Mouse (Mus musculus) ES-Bruce4 (cell line): ENCODE results near the gene Syne1. TPM values are rescaled to one million over a fixed set of nuclear protein-coding genes. Genes with fewer than 3 reads are reported as not detected.

ENCODE experiments used
- H3K27ac ChIP-seq: 2 replicates; pipeline ENCODE4 v1.5.1; 2012; ENCODE audit warnings: low read length, inconsistent platforms; ENCODE audit not compliant: insufficient read depth
- H3K27me3 ChIP-seq: 2 replicates; pipeline ENCODE4 v1.6.1; 2012; ENCODE audit warnings: mild to moderate bottlenecking, low read length, inconsistent platforms; ENCODE audit not compliant: control insufficient read depth, poor library complexity, insufficient read depth, severe bottlenecking
- H3K36me3 ChIP-seq: 2 replicates; pipeline ENCODE4 v1.6.1; 2012; ENCODE audit warnings: inconsistent platforms, mild to moderate bottlenecking, low read length, moderate library complexity; ENCODE audit not compliant: control insufficient read depth, poor library complexity, insufficient read depth, severe bottlenecking
- H3K4me1 ChIP-seq: one replicate; pipeline ENCODE4 v1.8.1; 2011; ENCODE audit warnings: low read length; ENCODE audit not compliant: control insufficient read depth, insufficient read depth
- H3K4me3 ChIP-seq: 2 replicates; pipeline ENCODE4 v1.5.1; 2011; ENCODE audit warnings: low read depth, mild to moderate bottlenecking, low read length
- H3K9ac ChIP-seq: 2 replicates; pipeline ENCODE4 v1.6.1; 2012; ENCODE audit warnings: low read depth, mild to moderate bottlenecking, inconsistent platforms; ENCODE audit not compliant: poor library complexity, severe bottlenecking
- H3K9me3 ChIP-seq: replicated peaks from 2 replicates; pipeline ENCODE4 v1.6.1; 2012; ENCODE audit warnings: mild to moderate bottlenecking, low read length, inconsistent platforms; ENCODE audit not compliant: control insufficient read depth, poor library complexity, insufficient read depth, severe bottlenecking
- CTCF ChIP-seq: IDR thresholded peaks from one replicate; pipeline ENCODE4 v1.8.1; 2011; ENCODE audit warnings: low read depth, low read length
- EP300 ChIP-seq: IDR thresholded peaks from 2 replicates; pipeline ENCODE4 v1.6.1; 2011; ENCODE audit warnings: low read depth, low read length; ENCODE audit not compliant: insufficient read depth
- POLR2A ChIP-seq: IDR thresholded peaks from one replicate; pipeline ENCODE4 v1.8.1; 2011; ENCODE audit warnings: low read length; ENCODE audit not compliant: insufficient read depth
- polyA plus RNA-seq: library from polyadenylated mRNA; stranded (reverse); fragments of >200 nt; gene quantifications from 2 replicates; pipeline ENCODE4 v1.2.4, GENCODE M21; 2011; ENCODE audit warnings: low read depth; ENCODE audit not compliant: missing spikeins, insufficient read depth, insufficient read length

Syne1 gene
- polyA plus RNA-seq, 1 experiment, result 3.2 TPM

DNA sequence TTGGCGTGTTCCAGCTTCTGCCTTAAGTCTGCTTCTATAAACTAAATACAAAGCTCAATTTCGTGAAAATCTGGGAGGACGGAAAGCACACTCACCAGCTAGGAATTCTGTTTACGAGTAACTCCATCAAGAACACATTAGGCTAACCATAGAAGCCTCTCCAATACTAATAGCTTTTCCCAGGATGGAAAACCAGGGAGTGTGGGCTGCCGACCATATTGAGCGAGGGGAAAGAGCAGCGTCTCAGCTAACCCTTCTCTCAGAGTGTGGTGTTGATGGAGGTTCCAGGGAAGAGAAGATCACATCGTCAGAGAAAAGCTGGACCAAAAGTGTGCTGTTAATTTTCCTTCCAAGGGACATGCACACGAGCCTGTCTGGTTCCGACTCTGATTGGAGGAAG is 241.9 kb downstream of the Syne1 start:
- no peak overlapping the region for H3K9ac ChIP-seq

DNA sequence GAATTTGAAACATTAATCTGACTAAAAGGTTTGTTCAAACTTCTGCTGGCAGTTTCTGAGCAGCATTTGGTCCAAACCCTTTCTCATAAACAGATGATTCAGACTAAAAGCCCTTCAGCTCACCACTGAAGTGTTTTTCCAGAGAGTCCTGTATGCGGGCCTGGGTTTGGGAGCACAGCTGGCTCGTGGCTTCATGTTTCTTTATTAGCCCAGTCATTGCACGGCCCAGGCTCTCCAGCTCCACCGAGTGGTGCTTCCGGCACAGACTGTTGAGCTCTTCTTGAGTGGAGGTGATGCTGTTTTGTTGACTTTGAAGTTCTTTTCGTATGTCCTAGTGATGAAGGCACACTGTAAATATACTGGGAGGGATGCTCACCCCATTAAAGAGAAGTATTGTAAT is 245.7 kb downstream of the Syne1 start:
- no peaks in the 10 kb centered on the region for H3K27me3 ChIP-seq
- no peaks in the 10 kb centered on the region for H3K4me1 ChIP-seq
- no peak for TF ChIP-seq EP300
- no peak for TF ChIP-seq POLR2A
- no peak for TF ChIP-seq CTCF
- H3K9me3 ChIP-seq, result no peaks in the 10 kb centered on the region
- H3K9ac ChIP-seq, result no peak overlapping the region
- H3K36me3 ChIP-seq, result no peaks in the 10 kb centered on the region
- H3K4me3 ChIP-seq, result no peak overlapping the region
- no peak overlapping the region for H3K27ac ChIP-seq

More for the DNA sequence above, 241.9 kb downstream of the Syne1 start:
- Histone ChIP-seq H3K27me3 (no peaks in the 10 kb centered on the region), H3K4me3 (no peak overlapping the region), H3K27ac (no peak overlapping the region), H3K9me3 (no peaks in the 10 kb centered on the region), H3K4me1 (no peaks in the 10 kb centered on the region), H3K36me3 (no peaks in the 10 kb centered on the region)
- TF ChIP-seq CTCF (no peak), EP300 (no peak), POLR2A (no peak)

DNA sequence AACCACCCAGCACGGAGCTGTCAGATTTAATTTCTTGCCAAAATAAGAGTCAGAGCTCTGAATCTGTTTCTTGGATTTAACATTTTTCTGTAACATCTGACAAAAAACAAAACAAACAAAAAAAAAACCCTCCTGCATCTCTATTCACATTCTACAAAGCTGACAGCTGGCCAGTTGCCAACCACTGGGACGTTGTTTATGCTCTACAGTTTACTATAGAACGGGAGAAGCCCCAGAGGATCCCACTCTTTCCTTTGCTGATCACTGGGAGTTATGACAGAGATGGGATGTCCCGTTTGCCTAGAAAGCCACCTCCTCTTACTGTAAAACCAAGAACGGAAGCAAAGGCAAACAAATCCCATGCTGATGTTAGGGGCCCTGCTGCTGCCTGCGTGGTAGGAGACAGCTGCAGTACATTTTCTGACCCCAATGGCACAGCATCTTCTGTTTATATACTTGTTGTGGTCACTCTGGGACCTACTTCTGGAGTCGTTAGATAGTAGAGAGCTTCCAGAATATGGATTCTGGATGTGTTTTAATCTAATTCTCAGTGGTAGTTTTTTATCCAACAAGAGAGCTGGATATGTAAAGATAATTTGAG is 255.9 kb downstream of the Syne1 start:
- H3K4me1 ChIP-seq, result no peaks in the 10 kb centered on the region
- H3K9ac ChIP-seq, result no peak overlapping the region
- H3K27ac ChIP-seq, result no peak overlapping the region
- TF ChIP-seq EP300 (no peak), POLR2A (no peak), CTCF (no peak)
- H3K27me3 ChIP-seq, result no peaks in the 10 kb centered on the region
- no peaks in the 10 kb centered on the region for H3K9me3 ChIP-seq
- no peaks in the 10 kb centered on the region for H3K36me3 ChIP-seq
- H3K4me3 ChIP-seq, result no peak overlapping the region

DNA sequence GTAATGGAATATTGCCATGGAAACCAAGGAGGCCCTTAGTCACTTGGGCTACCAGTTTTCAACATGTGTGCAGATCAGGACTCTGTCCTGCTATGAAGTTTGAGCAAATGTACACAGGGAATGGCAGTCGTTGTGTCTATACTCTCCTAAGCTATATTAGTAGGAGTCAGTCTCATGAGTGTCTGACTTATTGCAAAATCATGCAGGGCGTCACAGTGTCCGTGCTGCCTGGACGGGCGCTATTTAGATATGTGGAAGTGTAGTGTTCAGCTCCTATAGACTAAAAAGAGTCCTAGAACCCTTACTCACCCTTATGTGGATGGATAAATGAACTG is 261.7 kb downstream of the Syne1 start:
- Histone ChIP-seq H3K27ac (no peak overlapping the region), H3K4me1 (no peaks in the 10 kb centered on the region), H3K27me3 (no peaks in the 10 kb centered on the region), H3K4me3 (peak overlapping the region; percentile 4; the same call in 1 of the 2 replicates), H3K36me3 (no peaks in the 10 kb centered on the region), H3K9ac (no peak overlapping the region), H3K9me3 (no peaks in the 10 kb centered on the region)
- TF ChIP-seq EP300, result no peak
- TF ChIP-seq POLR2A, result no peak
- TF ChIP-seq CTCF, result no peak

DNA sequence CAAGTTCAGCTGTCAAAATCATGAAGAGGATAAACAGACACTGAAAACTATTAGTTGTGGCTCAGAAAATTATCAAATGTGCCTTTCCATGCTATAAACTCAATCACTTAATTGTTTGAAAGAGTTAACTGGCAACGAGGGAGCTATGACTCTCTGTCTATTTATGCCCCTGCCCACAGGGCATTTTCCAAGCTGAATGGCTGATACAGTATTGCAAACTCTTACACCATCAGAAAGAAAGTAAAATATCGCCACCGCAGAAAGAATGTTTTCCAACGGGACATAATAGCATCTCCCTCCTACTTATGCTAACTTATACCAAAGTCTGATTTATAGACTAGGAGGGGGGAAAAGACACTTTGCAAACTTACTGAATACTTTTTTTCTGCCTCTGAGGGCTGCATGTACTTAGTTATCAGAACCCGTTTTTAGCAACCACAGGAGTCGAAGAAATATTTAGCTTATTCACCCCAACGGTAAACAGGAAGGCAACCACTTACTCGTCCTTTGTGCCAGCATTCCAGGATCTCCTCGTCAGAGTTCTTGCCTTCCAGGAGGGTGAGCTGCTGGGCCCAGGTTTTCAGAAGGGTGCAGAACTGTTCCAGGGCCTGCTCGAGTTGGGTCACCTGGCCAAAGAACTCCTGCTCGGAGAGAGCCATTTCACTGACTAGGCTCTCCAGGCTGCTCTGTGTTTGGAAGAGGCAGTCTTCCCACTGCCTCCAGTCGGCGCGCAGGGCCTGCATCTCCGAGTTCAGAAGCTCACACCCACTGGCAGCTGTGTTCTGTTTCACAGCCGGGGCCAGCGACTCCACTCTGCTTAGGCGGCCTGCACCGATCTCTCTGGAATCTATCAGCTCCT is 262.3 kb downstream of the Syne1 start:
- TF ChIP-seq CTCF, result no peak
- TF ChIP-seq EP300, result no peak
- no peak for TF ChIP-seq POLR2A
- no peaks in the 10 kb centered on the region for H3K4me1 ChIP-seq
- no peaks in the 10 kb centered on the region for H3K27me3 ChIP-seq
- H3K9me3 ChIP-seq, result no peaks in the 10 kb centered on the region
- H3K9ac ChIP-seq, result no peak overlapping the region
- H3K27ac ChIP-seq, result no peak overlapping the region
- no peaks in the 10 kb centered on the region for H3K36me3 ChIP-seq
- H3K4me3 ChIP-seq, result peak overlapping the region; percentile 4; the same call in 1 of the 2 replicates

DNA sequence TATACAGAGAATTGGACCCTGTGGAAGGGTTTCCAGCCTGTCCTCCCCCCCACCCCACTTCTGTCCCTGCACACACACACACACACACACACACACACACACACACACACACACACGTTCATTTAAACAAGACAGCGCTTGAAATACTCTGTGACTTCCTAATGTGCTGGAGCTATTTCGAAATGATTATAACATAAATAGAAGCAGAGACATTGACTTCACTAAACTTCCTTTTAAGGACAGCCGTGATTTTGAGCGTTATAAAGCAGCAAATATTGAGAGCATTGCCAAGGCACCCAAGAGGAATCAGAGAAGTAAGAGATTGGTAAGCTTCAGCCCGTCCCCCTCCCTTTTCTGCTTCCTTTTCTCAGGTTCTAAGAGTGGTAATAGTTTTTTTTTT is 263.0 kb downstream of the Syne1 start:
- no peaks in the 10 kb centered on the region for H3K4me1 ChIP-seq
- no peak overlapping the region for H3K27ac ChIP-seq
- no peaks in the 10 kb centered on the region for H3K27me3 ChIP-seq
- TF ChIP-seq CTCF, result no peak
- TF ChIP-seq POLR2A, result no peak
- TF ChIP-seq EP300, result no peak
- no peak overlapping the region for H3K9ac ChIP-seq
- H3K9me3 ChIP-seq, result no peaks in the 10 kb centered on the region
- H3K36me3 ChIP-seq, result no peaks in the 10 kb centered on the region
- no peak overlapping the region for H3K4me3 ChIP-seq
